Mouse (Mus musculus) left cerebral cortex, adult 6 months (tissue): ENCODE results near the gene Trim17. TPM values are rescaled to one million over a fixed set of nuclear protein-coding genes. Genes with fewer than 3 reads are reported as not detected.

ENCODE experiments used
- long read RNA-seq, 2 experiments: library from polyadenylated mRNA; unstranded; transcript quantifications; one replicate each; pipeline ENCODE4 v2.0.0; 2019 to 2020
- polyA plus RNA-seq: library from polyadenylated mRNA; unstranded; fragments of <200 nt; fragmentation: Nextera tagmentation; gene quantifications from 2 replicates; pipeline ENCODE4 v1.2.3, GENCODE M21; 2021

The Trim17 gene
- polyA plus RNA-seq: 4.2 and 4.5 TPM in 2 replicates
- long read RNA-seq, experiment 1, partial matches to known transcripts: 0 of 17 reads
- long read RNA-seq, experiment 1, other reads (novel, unspliced or antisense): 16 of 17 reads
- long read RNA-seq, experiment 2, partial matches to known transcripts: 0 of 3 reads
- long read RNA-seq, experiment 2, other reads (novel, unspliced or antisense): 3 of 3 reads

GRCm38 (mm10) chr11:58954420-58955142 is at the start of gene Trim17, which contains the start of gene Hist3h2a:
Trim17 (plus strand) TSS chr11:58954685.
Hist3h2a (plus strand) TSS chr11:58954685.

GRCm38 (mm10) chr11:58917745-58918366 is 36.6 kb upstream of the Trim17 start, which contains the start of gene Btnl10:
Btnl10 (plus strand) TSS chr11:58917908.

GRCm38 (mm10) chr11:58938322-58939087 is 16.0 kb upstream of the Trim17 start, which contains the start of gene Rnf187:
Rnf187 (minus strand) TSS chr11:58938916.

GRCm38 (mm10) chr11:58948542-58949479 is 5.7 kb upstream of the Trim17 start, which contains the start of gene Hist3h2ba:
Hist3h2ba (plus strand) TSS chr11:58948920.

GRCm38 (mm10) chr11:58978027-58978705 is 23.7 kb downstream of the Trim17 start, which contains the start of gene Trim11:
Trim11 (plus strand) TSS chr11:58978093.

Other genes with a start within 250 kb of the Trim17 start
- not detected in 2 replicates for gene Olfr318, start 230.7 kb upstream of the Trim17 start, polyA plus RNA-seq
- not detected in 2 replicates for gene Olfr317, start 215.5 kb upstream of the Trim17 start, polyA plus RNA-seq
- gene Olfr316, start 202.0 kb upstream of the Trim17 start, polyA plus RNA-seq: 1.1 and 2.0 TPM in 2 replicates
- not detected in 2 replicates for gene Olfr315, start 181.5 kb upstream of the Trim17 start, polyA plus RNA-seq
- gene Olfr314, start 171.7 kb upstream of the Trim17 start, polyA plus RNA-seq: not detected in 2 replicates
- gene Fam183b, start 152.7 kb upstream of the Trim17 start, polyA plus RNA-seq: 9.7 and 11.3 TPM in 2 replicates
- gene Olfr313, start 139.7 kb upstream of the Trim17 start, polyA plus RNA-seq: not detected in 2 replicates
- not detected in 2 replicates for gene Olfr312, start 125.4 kb upstream of the Trim17 start, polyA plus RNA-seq
- gene Olfr311, start 115.4 kb upstream of the Trim17 start, polyA plus RNA-seq: 0.11 TPM in 1 of 2 replicates, not detected in the other
- 4.2 and 5.8 TPM in 2 replicates for gene Gm12258, start 107.5 kb upstream of the Trim17 start, polyA plus RNA-seq
- 2.5 and 5.9 TPM in 2 replicates for gene 2810021J22Rik, start 87.5 kb upstream of the Trim17 start, polyA plus RNA-seq
- 5.0 and 6.9 TPM in 2 replicates for gene Zfp39, start 50.5 kb upstream of the Trim17 start, polyA plus RNA-seq
- not detected in 2 replicates for gene Btnl10, start 36.8 kb upstream of the Trim17 start, polyA plus RNA-seq
- 147 and 519 TPM in 2 replicates for gene Rnf187, start 15.8 kb upstream of the Trim17 start, polyA plus RNA-seq
- gene Hist3h2ba, start 5.8 kb upstream of the Trim17 start, polyA plus RNA-seq: 12.3 and 50.9 TPM in 2 replicates
- 50.8 and 74.9 TPM in 2 replicates for gene Hist3h2a, start within 50 bp of the Trim17 start, polyA plus RNA-seq
- 12.1 and 13.3 TPM in 2 replicates for gene Trim11, start 23.4 kb downstream of the Trim17 start, polyA plus RNA-seq
- 1.1 and 1.2 TPM in 2 replicates for gene Obscn, start 181.7 kb downstream of the Trim17 start, polyA plus RNA-seq
- 3.8 and 4.0 TPM in 2 replicates for gene Iba57, start 209.1 kb downstream of the Trim17 start, polyA plus RNA-seq
- 3.2 and 8.8 TPM in 2 replicates for gene Gjc2, start 228.5 kb downstream of the Trim17 start, polyA plus RNA-seq
- gene Guk1, start 237.5 kb downstream of the Trim17 start, polyA plus RNA-seq: 484 and 551 TPM in 2 replicates
- 167 and 185 TPM in 2 replicates for gene Mrpl55, start 247.8 kb downstream of the Trim17 start, polyA plus RNA-seq